Mouse (Mus musculus) erythroblast, embryonic 14.5 days (primary cell): Measurements from ENCODE around the gene Cd300e.

ENCODE experiments used
- GATA1 ChIP-seq: IDR thresholded peaks from 2 replicates; pipeline ENCODE4 v1.6.1; 2012; ENCODE audit warnings: low read length, inconsistent platforms, mixed read lengths
- TAL1 ChIP-seq: IDR thresholded peaks from 3 replicates; pipeline ENCODE4 v1.6.1; 2012; ENCODE audit warnings: low read length, inconsistent platforms, mixed read lengths

GRCm38 (mm10) chr11:115077436-115077835 lies 15.5 kb upstream of the Cd300e start:
- TF ChIP-seq GATA1 (no peak), TAL1 (no peak)
